Mouse (Mus musculus) liver, adult 2 months (tissue): ENCODE results near the gene Nod2.

Experiments
- CTCF ChIP-seq: fragments of 200-500 bp; IDR thresholded peaks from 2 replicates; pipeline ENCODE4 v1.5.1; 2011; ENCODE audit warnings: low read depth, low read length, control low read depth
- POLR2A ChIP-seq: fragments of 200-500 bp; IDR thresholded peaks from 2 replicates; pipeline ENCODE4 v1.6.1; 2011; ENCODE audit warnings: low read length, control low read depth; ENCODE audit not compliant: insufficient read depth; ENCODE audit errors: extremely low read depth

DNA sequence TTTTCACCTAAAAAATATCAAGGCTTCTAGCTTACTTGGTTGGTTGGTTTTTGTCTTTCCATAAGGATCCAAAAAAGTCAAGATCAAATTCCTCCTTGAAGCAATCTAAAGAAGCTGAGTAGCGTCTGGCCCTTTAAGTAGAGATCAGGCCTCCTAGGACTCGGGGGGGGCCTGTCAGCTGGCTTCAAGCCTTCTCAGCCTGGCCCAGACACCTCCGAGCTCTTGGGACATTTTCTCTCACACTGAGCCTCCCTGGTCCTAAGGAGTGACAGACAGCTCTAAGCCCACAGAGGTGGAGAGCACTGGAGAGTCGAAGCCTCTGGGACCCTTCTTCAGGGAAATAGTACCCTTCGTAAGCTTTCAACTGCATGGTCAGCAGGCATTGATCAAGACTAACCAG, 48.5 kb upstream of the Nod2 start:
- TF ChIP-seq CTCF (no peak), POLR2A (no peak)
